Mouse (Mus musculus): ENCODE results near the gene Haao. TPM values are rescaled to one million over a fixed set of nuclear protein-coding genes. Genes with fewer than 3 reads are reported as not detected.

The Haao gene
- polyA plus RNA-seq, 1 experiment from 2014 or later = 0.26 TPM

Other genes with a start within 250 kb of the Haao start
- gene Kcng3, start 216.1 kb downstream of the Haao start, polyA plus RNA-seq (2016; fragmentation: Nextera tagmentation; extraction: Ambion mirVana) = 0.14 TPM in 1 of 2 replicates, not detected in the other
- 34.6 and 36.8 TPM in 2 replicates for gene Mta3, start 141.8 kb downstream of the Haao start, polyA plus RNA-seq (2016; fragmentation: Nextera tagmentation; extraction: Ambion mirVana)

Data from midbrain, embryonic 12.5 days (tissue).